Mouse (Mus musculus) bone marrow macrophage, adult 2 months (primary cell): ENCODE results near the gene Ccnq.

Experiments used
- CTCF ChIP-seq: IDR thresholded peaks from 2 replicates; pipeline ENCODE4 v1.5.1; 2012; ENCODE audit warnings: low read depth, mild to moderate bottlenecking, low read length, moderate library complexity
- POLR2A ChIP-seq: IDR thresholded peaks from 2 replicates; pipeline ENCODE4 v1.6.1; 2012; ENCODE audit warnings: mild to moderate bottlenecking, low read depth, low read length, borderline replicate concordance

DNA sequence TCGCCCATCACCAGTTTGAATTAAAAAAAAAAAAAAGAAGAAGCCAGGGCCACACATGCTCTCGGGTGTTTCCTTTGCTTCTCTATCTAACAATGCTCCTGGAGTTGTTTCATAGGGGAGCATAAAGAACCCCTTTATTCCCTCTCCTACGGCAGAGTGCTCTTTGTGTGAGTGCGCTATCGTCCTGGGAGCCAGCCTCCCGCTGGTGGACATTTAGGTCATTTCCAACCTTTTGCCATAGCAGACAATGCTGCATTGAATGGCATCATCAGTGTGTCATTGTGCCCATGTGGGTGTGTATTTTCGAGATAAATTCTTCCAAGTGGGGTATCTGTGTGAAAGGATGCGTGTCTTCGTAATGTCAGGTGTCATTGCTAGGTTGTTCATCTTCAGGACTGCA is 9.6 kb upstream of the Ccnq start:
- TF ChIP-seq CTCF, result no peak
- TF ChIP-seq POLR2A, result no peak
